Mouse (Mus musculus) MEL (cell line): ENCODE results near the gene Sptssa.

Experiments
- CTCF ChIP-seq, 3 experiments: IDR thresholded peaks in 2 of 3; conservative IDR thresholded peaks in 1 of 3; 2 replicates each; pipeline ENCODE4 v1.5.1; 2011 to 2012; ENCODE audit warnings: low read length in 3 of 3, low read depth in 2 of 3, mild to moderate bottlenecking in 2 of 3, improper control_type of control experiment in 1 of 3, inconsistent platforms in 1 of 3, mixed read lengths in 1 of 3, moderate library complexity in 1 of 3; ENCODE audit not compliant: control insufficient read depth in 1 of 3, insufficient read depth in 1 of 3, poor library complexity in 1 of 3, severe bottlenecking in 1 of 3
- POLR2AphosphoS5 ChIP-seq: IDR thresholded peaks from 2 replicates; pipeline ENCODE4 v1.6.1; 2012; ENCODE audit warnings: low read depth, borderline replicate concordance, mild to moderate bottlenecking, inconsistent platforms, low read length, moderate library complexity, mixed read lengths
- UBTF ChIP-seq: IDR thresholded peaks from 2 replicates; pipeline ENCODE4 v1.6.1; 2012; ENCODE audit warnings: low read depth, mild to moderate bottlenecking, inconsistent platforms, low read length, improper control_type of control experiment, moderate library complexity, borderline replicate concordance; ENCODE audit not compliant: insufficient read depth

DNA sequence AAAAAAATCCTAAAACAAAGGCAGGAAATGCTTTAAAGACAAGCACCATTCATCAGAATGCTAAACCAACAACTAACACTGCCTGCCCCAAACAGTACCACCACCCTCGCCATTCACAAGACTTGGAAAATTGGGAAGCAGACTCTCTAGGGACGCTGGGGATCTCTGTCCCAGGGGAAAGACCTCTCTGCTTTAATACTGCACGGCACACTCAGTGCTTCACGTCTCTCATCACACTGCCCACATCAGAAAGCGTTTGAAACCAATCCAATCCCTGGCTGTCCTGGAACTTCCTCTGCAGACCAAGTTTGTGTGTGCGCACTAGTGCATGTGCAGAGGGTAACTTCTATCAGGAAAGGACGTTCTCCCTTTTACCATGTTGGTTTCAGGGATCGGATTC is 4.6 kb downstream of the Sptssa start:
- TF ChIP-seq CTCF (IDR thresholded peaks at IDR 0.05 in 2 of 3, conservative IDR thresholded peaks at IDR 0.05 in 1 of 3; ENCODE audit: control insufficient read depth in 1 of 3, insufficient read depth in 1 of 3, low read depth in 2 of 3, low read length in 3 of 3, poor library complexity in 1 of 3, severe bottlenecking in 1 of 3), result no peak
- TF ChIP-seq POLR2AphosphoS5, result no peak
- TF ChIP-seq UBTF, result no peak
